Comparison of ENCODE assay signal across 11 mouse cellular contexts in genomic region chr4:101584524-101585454, GRCm38 (mm10).
A peak's percentile ranks its signal among the peaks of the same experiment; 100 is the strongest.
DNase-seq lines count a peak whose midpoint lies in the region; ATAC-seq and TF ChIP-seq lines count a peak whose summit lies in the region.
"Had no signal": no experiment of that assay in that cellular context is flagged by ENCODE, and none has a peak within 500 bp of the region (broad histone marks: within the 10 kb centered on the region; RNA-seq: fewer than 3 reads in every experiment).

No protein-coding gene starts in this region.

- WGBS in forebrain, embryonic 12.5 days = 47% methylated on average over 19 of the region's 19 CpGs
- WGBS in midbrain, embryonic 10.5 days = 73% methylated on average over 19 of the region's 19 CpGs
- WGBS in intestine, postnatal 0 days = 63% methylated on average over 19 of the region's 19 CpGs
- WGBS in stomach, postnatal 0 days = 60% methylated on average over 19 of the region's 19 CpGs

- ATAC-seq in forebrain, embryonic 12.5 days (ENCODE audit: low FRiP score) = peak; percentile 81
- ATAC-seq in intestine, postnatal 0 days = no peak
- ATAC-seq in stomach, postnatal 0 days (ENCODE audit: low FRiP score, low TSS enrichment) = no peak

- TF ChIP-seq CTCF in intestine, postnatal 0 days (IDR thresholded peaks at IDR 0.05; ENCODE audit: low read depth) = no peak
- TF ChIP-seq CTCF in stomach, postnatal 0 days (IDR thresholded peaks at IDR 0.05; ENCODE audit: low read depth) = no peak

- peak; percentile 33 for DNase-seq in thymus, postnatal 0 days (ENCODE audit: low spot score)
- no peak for DNase-seq in thymus, adult 18-20 months
- no peak for DNase-seq in midbrain, embryonic 10.5 days (ENCODE audit: low spot score)
- DNase-seq in thymus, postnatal 4 days = peak; percentile 31
- no peak for DNase-seq in heart, adult 18-20 months
- no peak for DNase-seq in stomach, postnatal 0 days (ENCODE audit: low spot score)
- DNase-seq: gastrocnemius, postnatal 14 days; lung, adult 18-20 months had no signal

- H3K4me1 ChIP-seq in forebrain, embryonic 12.5 days = peaks cover 11% of the 10 kb centered on the region; the same call in 1 of the 2 replicates
- peaks cover 13% of the 10 kb centered on the region for H3K4me1 ChIP-seq in midbrain, embryonic 10.5 days
- no peaks in the 10 kb centered on the region for H3K4me1 ChIP-seq in intestine, postnatal 0 days (replicated peaks; ENCODE audit: control insufficient read depth, insufficient read depth, low read length)
- no peaks in the 10 kb centered on the region for H3K4me1 ChIP-seq in stomach, postnatal 0 days (replicated peaks; ENCODE audit: control insufficient read depth, insufficient read depth)

- no peak overlapping the region for H3K9ac ChIP-seq in forebrain, embryonic 12.5 days
- H3K9ac ChIP-seq in intestine, postnatal 0 days (ENCODE audit: low read depth, low read length) = no peak overlapping the region
- no peak overlapping the region for H3K9ac ChIP-seq in stomach, postnatal 0 days (ENCODE audit: low read length)

- H3K36me3 ChIP-seq in forebrain, embryonic 12.5 days (replicated peaks) = no peaks in the 10 kb centered on the region
- no peaks in the 10 kb centered on the region for H3K36me3 ChIP-seq in midbrain, embryonic 10.5 days
- no peaks in the 10 kb centered on the region for H3K36me3 ChIP-seq in intestine, postnatal 0 days (ENCODE audit: control insufficient read depth, insufficient read depth)
- no peaks in the 10 kb centered on the region for H3K36me3 ChIP-seq in stomach, postnatal 0 days (ENCODE audit: control insufficient read depth, insufficient read depth, low read length)
- H3K36me3 ChIP-seq: G1E had no signal

- no peaks in the 10 kb centered on the region for H3K27me3 ChIP-seq in forebrain, embryonic 12.5 days
- no peaks in the 10 kb centered on the region for H3K27me3 ChIP-seq in midbrain, embryonic 10.5 days (ENCODE audit: low read depth, poor library complexity, severe bottlenecking)
- H3K27me3 ChIP-seq in intestine, postnatal 0 days (replicated peaks; ENCODE audit: control insufficient read depth, insufficient read depth, low read length) = no peaks in the 10 kb centered on the region
- H3K27me3 ChIP-seq in stomach, postnatal 0 days (ENCODE audit: control insufficient read depth, insufficient read depth, low read length) = no peaks in the 10 kb centered on the region

- H3K27ac ChIP-seq in forebrain, embryonic 12.5 days = peak overlapping the region; percentile 68; the same call in 1 of the 2 replicates
- peak overlapping the region; percentile 33 for H3K27ac ChIP-seq in midbrain, embryonic 10.5 days (replicated peaks)
- no peak overlapping the region for H3K27ac ChIP-seq in intestine, postnatal 0 days (ENCODE audit: low read depth, low read length)
- no peak overlapping the region for H3K27ac ChIP-seq in stomach, postnatal 0 days (replicated peaks)

- H3K4me2 ChIP-seq in forebrain, embryonic 12.5 days = peak overlapping the region; percentile 27; the same call in 1 of the 2 replicates
- H3K4me2 ChIP-seq in intestine, postnatal 0 days (replicated peaks; ENCODE audit: low read depth) = no peak overlapping the region
- no peak overlapping the region for H3K4me2 ChIP-seq in stomach, postnatal 0 days (replicated peaks; ENCODE audit: low read depth)

- no peak for TF ChIP-seq EP300 in stomach, postnatal 0 days (optimal IDR thresholded peaks at IDR 0.05)

- H3K4me3 ChIP-seq in forebrain, embryonic 12.5 days (replicated peaks) = no peak overlapping the region
- no peak overlapping the region for H3K4me3 ChIP-seq in midbrain, embryonic 10.5 days
- no peak overlapping the region for H3K4me3 ChIP-seq in intestine, postnatal 0 days (ENCODE audit: low read depth, low read length)
- H3K4me3 ChIP-seq in stomach, postnatal 0 days (ENCODE audit: low read depth, low read length) = no peak overlapping the region

- no peaks in the 10 kb centered on the region for H3K9me3 ChIP-seq in forebrain, embryonic 12.5 days
- H3K9me3 ChIP-seq in midbrain, embryonic 10.5 days (replicated peaks) = no peaks in the 10 kb centered on the region
- no peaks in the 10 kb centered on the region for H3K9me3 ChIP-seq in intestine, postnatal 0 days (ENCODE audit: control insufficient read depth)
- no peaks in the 10 kb centered on the region for H3K9me3 ChIP-seq in stomach, postnatal 0 days (ENCODE audit: control insufficient read depth, low read length)
- H3K9me3 ChIP-seq: G1E had no signal

Comparison
In these comparisons a context has a peak if more than half of its experiments do, and no peak if none do; other contexts are left out.
1. DNase-seq: peak in thymus, postnatal 0 days (single experiment) and thymus, postnatal 4 days (single experiment); none in thymus, adult 18-20 months (0 of 2), midbrain, embryonic 10.5 days (single experiment), heart, adult 18-20 months (0 of 2) and stomach, postnatal 0 days (single experiment).
2. H3K27ac ChIP-seq: peak in forebrain, embryonic 12.5 days (single experiment) and midbrain, embryonic 10.5 days (single experiment); none in intestine, postnatal 0 days (single experiment) and stomach, postnatal 0 days (single experiment).